Mouse (Mus musculus) thymus, postnatal 14 days (tissue): Measurements from ENCODE around the gene Efhd2.

ENCODE experiments used
- DNase-seq: peaks from one replicate; pipeline ENCODE4 v3.0.0; 2021

Gene Efhd2

DNA sequence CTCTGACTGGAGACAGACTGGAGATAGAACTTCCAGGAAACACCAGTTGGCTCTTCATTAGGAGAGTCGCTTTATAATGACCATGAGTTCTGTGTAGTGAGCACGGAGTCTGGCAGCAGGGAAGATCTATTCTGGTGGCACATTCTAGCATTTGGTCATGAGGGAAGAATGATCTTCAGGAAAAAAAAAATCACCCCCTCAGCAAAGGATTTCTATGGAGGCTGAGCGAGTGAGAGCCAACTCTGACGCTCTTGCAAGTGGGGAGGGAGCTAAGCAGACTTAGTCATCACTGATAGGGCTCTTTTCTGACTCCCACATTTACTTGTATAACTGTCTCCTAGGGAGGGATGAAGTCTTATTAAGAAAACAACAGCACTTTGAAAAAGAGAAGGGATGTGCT lies 4.4 kb upstream of the Efhd2 start:
- no peak for DNase-seq

DNA sequence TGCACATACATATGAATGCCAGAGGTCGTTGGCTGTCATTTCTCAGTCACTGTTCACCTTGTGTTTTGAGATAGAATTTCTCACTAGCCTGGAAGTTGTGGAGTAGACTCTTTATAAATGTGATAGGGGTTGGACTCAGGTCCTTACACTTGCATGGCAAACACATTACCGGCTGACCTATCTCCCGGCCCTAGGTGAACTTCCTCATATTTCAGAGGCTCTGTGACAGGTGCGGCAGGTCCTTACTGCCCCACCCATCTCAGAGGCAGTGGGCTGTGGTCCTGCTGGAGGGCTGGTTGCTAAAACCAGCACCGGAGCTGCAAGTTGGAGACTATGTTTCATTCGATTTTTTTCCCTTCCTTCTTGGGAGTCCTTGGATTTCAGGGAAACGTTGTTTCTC lies 3.9 kb upstream of the Efhd2 start:
- DNase-seq: no peak

DNA sequence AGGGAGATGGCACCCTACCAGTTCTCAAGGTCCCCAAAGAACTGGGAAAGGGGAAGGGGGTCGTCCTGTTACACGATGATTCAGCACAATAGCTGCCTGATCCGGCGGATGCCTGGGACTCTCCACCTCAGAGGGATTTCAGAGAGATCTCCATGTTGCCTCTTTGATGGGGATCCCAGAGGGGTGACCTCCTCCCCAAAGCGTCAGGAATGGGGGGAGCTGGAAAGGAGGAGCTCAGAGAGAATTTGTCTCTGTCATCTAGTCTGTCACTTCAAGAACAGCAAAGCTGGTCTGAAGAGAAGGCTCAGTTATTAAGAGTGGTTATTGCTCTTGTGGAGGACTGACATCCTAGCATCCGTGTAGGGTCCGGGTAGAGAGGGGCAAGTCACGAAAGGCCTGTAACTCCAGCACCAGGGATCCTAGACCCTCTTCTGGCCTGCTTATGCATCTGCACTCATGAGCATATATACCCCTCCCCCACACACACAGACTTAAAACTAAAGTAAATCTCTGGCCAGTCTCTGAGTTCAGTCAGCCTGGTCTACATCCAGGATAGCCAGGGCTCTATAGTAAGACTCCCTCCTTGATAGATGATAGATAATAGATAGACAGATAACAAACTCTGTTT lies 875 bp upstream of the Efhd2 start:
- DNase-seq: no peak

GRCm38 (mm10) chr4:141874111-141874600 lies 564 bp downstream of the Efhd2 start:
- peak; percentile 27 for DNase-seq

DNA sequence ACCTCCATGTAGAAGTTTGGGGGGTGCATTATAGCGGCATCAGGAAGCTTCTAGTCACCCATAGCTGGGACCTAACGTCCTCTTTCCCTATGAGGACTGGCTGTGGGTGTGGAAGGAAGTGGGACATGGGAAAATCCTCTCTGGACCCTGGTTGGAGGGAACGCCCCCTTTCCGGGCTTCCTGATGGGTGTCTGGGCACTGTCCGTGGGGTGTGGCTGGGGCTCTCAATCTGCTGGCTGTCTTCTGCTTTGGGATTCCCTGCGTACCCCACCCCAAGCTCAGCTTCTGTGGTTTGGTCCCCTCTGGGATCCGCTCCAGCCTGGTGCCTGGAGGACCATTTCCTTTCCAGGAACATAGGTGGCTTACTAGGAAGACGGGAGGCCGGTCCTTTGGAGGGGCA lies 1.7 kb downstream of the Efhd2 start:
- DNase-seq: no peak

GRCm38 (mm10) chr4:141871909-141872308 lies 2.8 kb downstream of the Efhd2 start:
- DNase-seq: no peak

DNA sequence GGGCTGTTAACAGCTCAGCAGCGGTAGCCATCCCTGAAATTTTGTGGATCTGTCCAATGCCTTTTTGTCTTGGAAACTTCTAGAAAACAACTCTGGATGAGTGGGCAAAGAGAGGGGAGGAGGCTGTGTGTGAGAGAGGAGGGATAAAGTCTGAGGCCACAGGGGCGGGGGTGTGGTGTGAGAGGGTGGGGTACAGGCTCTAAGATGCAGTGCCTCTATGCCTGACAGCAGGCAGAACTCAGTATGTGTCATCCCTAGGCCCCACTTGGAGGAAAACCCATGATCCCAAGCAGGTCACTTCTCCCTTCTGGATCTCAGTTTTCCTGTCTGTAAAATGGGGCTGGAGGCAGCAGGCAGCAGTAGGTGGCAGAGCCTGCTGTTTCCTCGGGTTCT lies 3.4 kb downstream of the Efhd2 start:
- no peak for DNase-seq

DNA sequence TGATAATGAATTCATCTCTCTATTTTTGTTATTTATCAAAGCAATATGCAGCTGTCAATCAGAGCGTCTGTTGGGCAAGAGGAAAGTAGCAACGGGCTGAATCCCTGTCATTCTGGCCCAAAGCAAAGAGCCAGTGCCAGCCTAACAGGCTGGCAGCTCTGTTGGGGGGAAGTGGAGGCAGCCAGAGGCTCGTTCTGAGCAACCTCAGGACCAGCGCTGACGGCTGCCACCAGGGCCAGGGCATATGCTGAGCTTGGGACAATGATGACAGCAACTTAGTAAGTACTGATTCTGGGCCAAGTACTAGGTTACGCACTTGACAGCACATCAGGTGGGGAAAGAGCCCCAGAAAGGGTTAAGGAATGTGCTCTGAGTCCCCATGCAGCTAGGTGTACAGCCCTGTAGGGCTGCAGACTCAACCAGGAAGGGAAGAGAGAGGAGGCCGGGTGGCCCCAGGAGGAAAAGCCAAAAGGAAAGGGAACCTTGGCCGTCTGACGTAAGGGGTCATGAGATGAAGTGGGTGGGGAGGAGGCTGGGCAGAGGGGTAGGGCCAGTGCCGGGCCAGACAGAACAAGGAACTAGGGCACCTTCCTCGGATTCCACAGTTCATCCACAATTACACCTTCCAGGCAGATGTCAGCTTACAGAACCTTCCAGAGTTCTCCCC lies 3.9 kb downstream of the Efhd2 start:
- no peak for DNase-seq

- DNase-seq: no peak
These were observed 5.1 kb downstream of the Efhd2 start for GRCm38 (mm10) chr4:141869436-141870215.

DNA sequence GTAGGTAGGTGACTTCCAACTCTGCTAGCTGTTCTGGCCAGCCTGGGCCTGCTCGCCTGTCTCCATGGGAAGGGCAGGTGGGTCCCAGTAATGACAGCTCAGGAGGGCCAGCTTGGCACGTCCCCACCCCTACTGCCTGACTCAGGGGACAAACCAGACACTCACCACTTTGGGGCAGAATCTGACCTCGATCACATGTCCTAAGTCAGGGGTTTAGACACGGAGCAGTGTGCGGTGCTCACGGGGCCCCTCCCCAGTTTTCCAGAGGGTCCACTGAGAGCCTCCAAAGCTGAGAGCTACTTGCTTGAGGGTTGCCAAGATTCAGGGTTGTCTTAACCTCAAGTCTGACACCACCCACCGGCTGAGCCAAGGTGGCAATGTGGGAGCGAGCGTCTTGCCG lies 6.7 kb downstream of the Efhd2 start:
- no peak for DNase-seq

DNA sequence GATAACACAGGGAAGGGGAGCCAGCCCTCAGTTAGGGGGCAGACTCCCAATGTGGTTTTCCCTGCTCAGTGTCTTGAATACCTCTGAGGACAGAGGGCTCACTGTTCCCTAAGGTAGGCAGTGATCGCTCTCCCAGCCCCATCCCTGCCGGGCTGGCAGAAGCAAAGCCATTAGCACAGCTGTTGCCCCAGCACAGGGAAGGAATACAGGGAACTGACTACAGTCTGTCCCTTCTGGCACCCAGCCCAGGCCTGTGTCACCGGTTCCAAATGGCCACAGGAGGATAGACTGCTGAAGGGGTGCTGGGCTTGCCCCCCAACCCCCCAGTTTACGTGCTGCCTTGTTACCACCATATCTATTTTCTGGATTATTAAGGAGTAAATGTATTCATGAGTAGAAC lies 7.2 kb downstream of the Efhd2 start:
- no peak for DNase-seq

DNA sequence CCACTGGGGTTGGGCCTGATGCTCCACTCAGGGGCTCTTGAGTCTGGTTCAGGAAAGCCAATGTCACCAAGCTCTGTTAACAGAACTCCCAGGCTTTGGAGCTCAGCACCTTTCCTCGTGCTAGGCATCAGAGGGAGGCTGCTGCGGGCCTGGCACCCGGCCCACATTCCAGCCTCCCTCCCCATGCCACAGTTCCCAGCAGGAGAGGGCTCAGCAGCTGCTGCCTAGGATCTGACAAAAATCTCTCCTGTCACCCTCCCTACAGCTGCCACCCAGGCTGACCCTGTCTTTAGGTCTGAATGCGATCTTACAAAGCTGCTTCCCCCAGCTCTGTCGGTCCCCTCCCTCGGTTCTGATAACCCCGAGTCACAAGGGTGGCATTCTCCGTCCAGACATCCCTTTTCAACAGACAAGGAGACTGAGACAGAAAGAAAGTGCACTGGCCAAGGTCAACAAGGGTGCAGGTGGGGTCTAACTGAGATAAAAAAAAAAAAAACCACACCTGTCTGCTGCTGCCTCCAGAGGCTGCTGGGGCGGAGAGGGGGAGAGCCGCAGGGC lies 7.7 kb downstream of the Efhd2 start:
- no peak for DNase-seq

DNA sequence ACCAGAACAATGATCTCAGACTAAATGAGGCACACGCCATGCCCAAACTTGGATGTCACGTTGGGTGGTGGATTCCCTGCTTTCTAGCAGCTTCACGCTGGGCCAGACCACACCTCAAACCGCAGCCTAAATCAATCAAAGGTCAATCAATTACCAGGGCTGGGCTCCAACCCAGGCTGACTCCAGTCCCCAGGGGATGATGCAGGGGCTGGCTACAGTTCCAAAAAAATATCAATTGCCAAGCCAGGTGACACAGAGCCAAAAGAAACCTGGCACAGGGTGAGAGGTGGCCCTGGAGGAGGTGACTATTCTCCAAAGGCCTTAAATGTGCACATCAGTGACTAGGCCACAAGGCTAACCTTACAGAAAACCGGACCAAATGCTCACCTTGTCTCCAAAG lies 9.1 kb downstream of the Efhd2 start:
- DNase-seq: no peak

- no peak for DNase-seq
These were observed 9.7 kb downstream of the Efhd2 start for GRCm38 (mm10) chr4:141865006-141865405.

DNA sequence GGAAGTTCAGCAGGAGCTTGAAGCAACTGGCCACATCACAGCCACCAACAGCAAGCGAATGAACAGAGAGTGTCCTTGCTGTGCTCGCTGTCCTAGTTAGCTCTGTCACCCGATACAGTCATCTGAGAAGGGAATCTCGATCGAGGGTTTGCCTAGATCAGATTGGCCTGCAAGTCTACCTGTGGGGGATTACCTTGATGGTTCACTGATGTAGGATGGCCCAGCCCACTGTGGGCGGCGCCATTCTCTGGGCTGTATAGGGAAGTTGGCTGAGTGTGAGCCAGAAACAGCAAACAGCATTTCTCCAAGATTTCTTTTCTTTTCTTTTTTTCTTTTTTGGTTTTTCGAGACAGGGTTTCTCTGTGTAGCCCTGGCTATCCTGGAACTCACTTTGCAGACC lies 10.2 kb downstream of the Efhd2 start:
- no peak for DNase-seq

GRCm38 (mm10) chr4:141863726-141864280 lies 10.9 kb downstream of the Efhd2 start:
- DNase-seq: no peak

DNA sequence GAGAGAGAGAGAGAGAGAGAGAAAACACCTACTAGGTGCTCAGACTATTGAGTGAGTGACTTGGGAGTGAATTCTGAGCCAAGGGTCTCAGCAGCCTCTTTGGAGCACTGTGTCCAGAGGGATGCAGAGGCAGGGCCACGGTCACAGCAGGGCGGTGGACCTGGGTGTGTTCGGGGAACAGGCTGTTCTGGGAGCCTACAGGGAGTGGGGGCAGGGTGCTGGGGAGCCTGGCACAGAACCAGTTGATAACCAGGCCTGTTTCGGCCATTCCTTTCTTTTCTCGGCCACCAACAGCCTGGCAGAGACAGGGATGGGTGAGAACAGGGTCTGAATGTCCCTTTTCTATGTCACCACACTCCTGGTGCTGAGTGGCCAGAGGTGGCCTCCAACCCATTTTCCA lies 11.9 kb downstream of the Efhd2 start:
- DNase-seq: no peak

DNA sequence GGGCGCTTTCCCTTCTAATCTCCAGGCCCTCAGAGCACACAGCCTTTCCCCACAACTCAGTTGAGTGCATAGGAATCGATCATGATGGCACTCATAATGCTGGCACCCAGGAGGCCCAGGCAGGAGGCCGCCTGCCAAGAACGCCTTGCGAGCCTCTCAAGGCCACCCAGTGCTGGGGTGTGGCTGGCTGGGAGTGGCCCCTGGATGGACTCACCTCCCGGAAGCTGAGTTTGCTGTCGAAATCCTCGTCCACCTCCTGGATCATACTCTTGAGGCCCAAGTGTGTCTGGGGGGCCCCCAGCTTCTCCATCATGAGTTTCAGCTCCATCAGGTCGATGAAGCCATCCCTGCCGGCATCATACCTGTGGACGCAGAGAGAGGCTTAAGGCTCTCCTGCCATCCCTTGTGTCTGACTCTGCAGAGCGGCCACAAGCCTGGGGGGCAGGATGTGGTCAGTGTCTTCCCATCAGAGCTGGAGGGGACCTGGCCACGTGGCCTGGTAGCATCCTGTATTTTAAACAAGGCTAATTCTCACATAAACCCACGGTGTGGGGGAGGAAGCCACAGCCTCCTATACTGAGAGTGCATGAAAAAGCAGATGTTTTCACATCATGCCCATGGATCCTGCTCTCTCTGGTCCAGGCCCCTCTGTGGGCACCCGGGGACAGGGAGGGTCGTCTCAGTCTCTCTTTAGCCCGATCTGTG lies 13.0 kb downstream of the Efhd2 start:
- no peak for DNase-seq

DNA sequence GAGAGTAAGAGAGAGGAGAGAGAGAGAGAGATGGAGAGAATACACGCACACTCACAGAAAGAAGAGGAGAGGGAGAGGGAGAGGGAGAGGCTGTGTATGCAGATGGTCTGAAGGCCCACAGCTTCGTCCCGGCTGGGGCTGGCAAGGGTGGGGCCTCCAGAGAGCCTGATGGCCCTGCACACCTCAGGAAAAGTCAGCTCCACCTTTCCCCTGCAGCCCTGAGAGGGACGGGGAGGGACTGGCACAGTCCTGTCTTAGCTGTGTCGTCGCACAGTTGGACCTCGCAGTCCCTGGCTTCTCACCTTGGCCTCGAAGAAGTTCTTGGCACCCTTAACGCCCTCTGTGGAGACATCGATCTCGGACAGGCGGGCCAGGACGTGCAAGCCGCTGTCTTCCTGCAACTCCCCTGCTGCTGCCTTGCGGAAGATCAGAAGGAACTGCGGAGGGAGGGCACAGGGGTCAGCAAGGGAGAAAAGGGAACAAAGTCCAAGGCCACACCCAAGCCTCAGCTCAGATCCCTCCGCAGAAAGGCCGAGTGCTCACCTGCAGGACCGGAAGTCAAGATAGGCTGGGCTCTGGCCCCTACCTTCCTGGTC lies 14.4 kb downstream of the Efhd2 start:
- DNase-seq: no peak

DNA sequence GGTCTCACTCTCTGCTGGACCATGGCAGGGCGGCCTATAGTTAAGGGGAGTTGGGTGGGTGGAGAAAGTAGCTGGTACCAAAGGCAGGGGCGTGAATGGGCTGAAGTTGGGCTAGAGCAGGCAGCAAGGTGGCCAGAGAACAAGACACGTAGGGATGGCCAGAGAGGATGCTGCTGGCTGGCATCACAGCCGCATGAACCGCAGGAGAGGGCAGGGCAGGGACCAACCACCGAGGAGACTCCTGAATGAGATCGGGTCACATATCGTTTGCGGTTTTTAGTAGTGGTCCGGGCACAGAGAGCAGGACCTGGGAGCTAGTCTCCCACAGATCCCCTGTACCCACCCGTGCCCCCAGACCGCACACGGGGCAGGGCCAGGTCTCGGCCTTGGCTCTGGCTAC lies 15.4 kb downstream of the Efhd2 start:
- DNase-seq: no peak

- DNase-seq: no peak
These were observed 16.2 kb downstream of the Efhd2 start for GRCm38 (mm10) chr4:141858501-141858900.

DNA sequence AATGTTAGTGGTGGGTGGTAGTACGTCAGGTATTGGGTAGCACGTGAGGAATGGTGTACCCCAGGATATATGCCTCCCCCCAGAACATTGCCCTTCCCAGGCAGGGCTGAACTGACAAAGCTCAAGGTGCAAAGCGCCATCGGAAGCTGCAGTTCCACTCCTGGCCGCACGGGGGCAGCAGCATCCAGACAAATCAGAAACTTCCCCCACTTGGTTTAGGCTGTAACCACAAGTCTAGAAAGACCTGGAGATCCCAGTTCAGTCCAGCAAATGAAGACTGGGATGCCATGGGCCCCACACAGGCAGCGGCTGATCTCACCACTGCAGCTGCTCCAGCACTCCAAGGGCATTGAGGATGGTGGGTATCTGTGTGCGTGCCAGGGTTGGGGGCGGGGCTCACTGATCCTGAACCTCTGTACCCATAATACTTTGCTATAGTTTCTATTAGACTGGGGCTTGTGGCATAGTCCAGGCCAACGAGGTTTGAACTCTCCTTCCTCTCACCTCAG lies 17.2 kb downstream of the Efhd2 start:
- peak; percentile 75 for DNase-seq
